Mouse (Mus musculus): Measurements from ENCODE around the gene 2210016L21Rik.

DNA sequence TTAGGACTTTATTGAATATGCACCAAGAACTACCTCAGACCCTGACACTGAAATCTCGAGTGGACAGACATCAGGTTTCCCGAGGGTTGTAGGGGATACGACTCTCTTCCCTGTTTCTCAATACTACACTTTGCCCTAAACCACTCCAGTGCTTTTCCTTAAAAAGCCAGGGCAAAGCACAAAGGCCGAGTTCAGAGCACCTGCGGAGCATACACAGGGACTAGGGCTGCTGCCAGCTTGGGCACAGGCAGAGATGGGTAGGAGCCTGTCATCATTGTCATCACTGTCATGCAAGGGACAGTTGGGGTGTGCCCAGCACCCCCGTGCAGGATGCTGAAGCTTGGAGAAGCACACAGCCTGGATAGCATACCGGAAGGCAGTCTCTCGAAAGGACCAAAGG is 8.8 kb upstream of the 2210016L21Rik start:
- TF ChIP-seq ZMIZ1 (IDR thresholded peaks at IDR 0.05; ENCODE audit: low read depth, low read length) (no peak), CTCF (IDR thresholded peaks at IDR 0.05 in 2 of 3, conservative IDR thresholded peaks at IDR 0.05 in 1 of 3; ENCODE audit: control insufficient read depth in 1 of 3, insufficient read depth in 1 of 3, low read depth in 2 of 3, low read length in 3 of 3, poor library complexity in 1 of 3, severe bottlenecking in 1 of 3) (no peak), TBP (IDR thresholded peaks at IDR 0.05; ENCODE audit: low read depth, low read length) (no peak), POLR2A (IDR thresholded peaks at IDR 0.05; ENCODE audit: control insufficient read depth in 1 of 2, insufficient read depth in 1 of 2, low read depth in 1 of 2, low read length in 2 of 2, poor library complexity in 1 of 2) (no peak)

Data from MEL (cell line).